Mouse (Mus musculus): Measurements from ENCODE around the gene Tln1.

GRCm38 (mm10) chr4:43535628-43536027 lies 26.9 kb downstream of the Tln1 start:
- TF ChIP-seq RCOR1 (conservative IDR thresholded peaks at IDR 0.05; ENCODE audit: low read depth, low read length) (no peak), MYC (IDR thresholded peaks at IDR 0.05; ENCODE audit: low read depth, low read length) (no peak), EP300 (IDR thresholded peaks at IDR 0.05; ENCODE audit: low read length) (no peak), POLR2A (IDR thresholded peaks at IDR 0.05; ENCODE audit: low read depth, low read length) (no peak), CTCF (conservative IDR thresholded peaks at IDR 0.05 in 1 of 2, IDR thresholded peaks at IDR 0.05 in 1 of 2; ENCODE audit: low read depth in 2 of 2, low read length in 2 of 2) (no peak), USF1 (IDR thresholded peaks at IDR 0.05; ENCODE audit: low read depth, low read length) (no peak), ELF1 (IDR thresholded peaks at IDR 0.05; ENCODE audit: low read depth, low read length) (no peak)
